Mouse (Mus musculus) small intestine, adult 2 months (tissue): ENCODE data around the gene Lrrn4cl. TPM values are rescaled to one million over a fixed set of nuclear protein-coding genes. Genes with fewer than 3 reads are reported as not detected.
"Not testable (repeated sequence)": the region's sequence is repeated elsewhere in the genome, so short reads cannot be mapped to it uniquely, and the experiment has no call there.

Experiments
- H3K27ac ChIP-seq: fragments of 200-500 bp; 2 replicates; pipeline ENCODE4 v1.5.1; 2012; ENCODE audit warnings: low read depth, low read length, control low read depth, inconsistent platforms; ENCODE audit not compliant: insufficient read depth
- H3K27me3 ChIP-seq: fragments of 200-500 bp; 2 replicates; pipeline ENCODE4 v1.6.1; 2012; ENCODE audit warnings: mild to moderate bottlenecking, moderate library complexity, low read length, inconsistent platforms; ENCODE audit not compliant: control insufficient read depth, insufficient read depth
- H3K36me3 ChIP-seq: fragments of 200-500 bp; 2 replicates; pipeline ENCODE4 v1.6.1; 2012; ENCODE audit warnings: mild to moderate bottlenecking, low read length, control low read depth, inconsistent platforms; ENCODE audit not compliant: control insufficient read depth, insufficient read depth
- H3K4me1 ChIP-seq: fragments of 200-500 bp; 2 replicates; pipeline ENCODE4 v1.6.1; 2012; ENCODE audit warnings: low read length, inconsistent platforms, mixed read lengths; ENCODE audit not compliant: control insufficient read depth, insufficient read depth, insufficient read length
- H3K4me3 ChIP-seq: fragments of 200-500 bp; 2 replicates; pipeline ENCODE4 v1.5.1; 2012; ENCODE audit warnings: low read depth, mild to moderate bottlenecking, control low read depth, inconsistent platforms, low read length, moderate library complexity
- CTCF ChIP-seq: fragments of 200-500 bp; IDR thresholded peaks from 2 replicates; pipeline ENCODE4 v1.5.1; 2012; ENCODE audit warnings: low read depth, mild to moderate bottlenecking, control low read depth, inconsistent platforms, low read length, moderate library complexity, mixed read lengths; ENCODE audit not compliant: insufficient replicate concordance, insufficient read length; ENCODE audit errors: extremely low read depth
- POLR2A ChIP-seq: fragments of 200-500 bp; IDR thresholded peaks from 2 replicates; pipeline ENCODE4 v1.6.1; 2012; ENCODE audit warnings: low read depth, mild to moderate bottlenecking, control low read depth, inconsistent platforms, low read length, moderate library complexity
- WGBS: fragments of 180-500 bp; shearing (Covaris S2); methylation state at CpG from one replicate; pipeline ENCODE4 v1.1.7; 2018; 5-methylcytosine and 5-hydroxymethylcytosine counted together
- polyA plus RNA-seq: library from polyadenylated mRNA; depleted of rRNA; stranded (reverse); fragments of >200 nt; gene quantifications from 2 replicates; pipeline ENCODE4 v1.2.3, GENCODE M21; 2012

Lrrn4cl gene
- polyA plus RNA-seq, 1 experiment = 0.11 TPM

DNA sequence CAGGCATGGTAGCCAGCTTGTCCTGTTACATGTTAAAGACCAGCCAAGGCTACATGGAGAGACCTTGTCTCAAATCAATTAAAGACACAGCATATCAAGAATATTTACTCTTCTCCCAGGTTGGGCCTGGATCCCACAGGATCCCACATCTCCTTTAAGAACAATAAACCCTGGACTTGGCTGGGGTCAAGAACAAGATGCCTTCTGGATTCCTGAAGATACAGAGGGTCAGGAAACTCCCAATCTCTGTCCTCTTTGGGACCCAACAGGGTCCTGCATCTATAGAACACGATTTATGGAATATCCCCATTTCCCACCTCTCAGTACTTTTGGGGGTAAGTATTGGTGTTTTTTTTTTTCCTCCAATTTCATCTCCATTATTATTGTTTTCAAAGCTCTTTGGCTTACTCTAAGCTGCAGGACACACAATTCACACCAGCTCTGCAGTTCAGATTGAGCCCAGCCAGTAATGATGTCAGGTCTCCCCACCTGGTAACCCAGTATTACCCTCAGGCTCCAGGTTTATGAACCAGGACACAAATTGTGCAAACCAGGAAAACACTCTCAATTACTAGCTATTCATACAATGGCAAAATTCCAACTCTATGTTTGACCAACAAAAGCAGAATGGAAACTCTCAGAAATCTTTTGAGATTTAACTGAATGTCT lies 36.5 kb downstream of the Lrrn4cl start:
- TF ChIP-seq CTCF (no peak), POLR2A (no peak)
- no peaks in the 10 kb centered on the region for H3K27me3 ChIP-seq
- peaks cover 5% of the 10 kb centered on the region; the same call in 1 of the 2 replicates for H3K36me3 ChIP-seq
- H3K4me1 ChIP-seq = no peaks in the 10 kb centered on the region; the same call in 1 of the 2 replicates
- H3K27ac ChIP-seq = no peak overlapping the region
- 59% methylated on average over 1 of the region's 1 CpGs for WGBS
- H3K4me3 ChIP-seq = no peak overlapping the region

DNA sequence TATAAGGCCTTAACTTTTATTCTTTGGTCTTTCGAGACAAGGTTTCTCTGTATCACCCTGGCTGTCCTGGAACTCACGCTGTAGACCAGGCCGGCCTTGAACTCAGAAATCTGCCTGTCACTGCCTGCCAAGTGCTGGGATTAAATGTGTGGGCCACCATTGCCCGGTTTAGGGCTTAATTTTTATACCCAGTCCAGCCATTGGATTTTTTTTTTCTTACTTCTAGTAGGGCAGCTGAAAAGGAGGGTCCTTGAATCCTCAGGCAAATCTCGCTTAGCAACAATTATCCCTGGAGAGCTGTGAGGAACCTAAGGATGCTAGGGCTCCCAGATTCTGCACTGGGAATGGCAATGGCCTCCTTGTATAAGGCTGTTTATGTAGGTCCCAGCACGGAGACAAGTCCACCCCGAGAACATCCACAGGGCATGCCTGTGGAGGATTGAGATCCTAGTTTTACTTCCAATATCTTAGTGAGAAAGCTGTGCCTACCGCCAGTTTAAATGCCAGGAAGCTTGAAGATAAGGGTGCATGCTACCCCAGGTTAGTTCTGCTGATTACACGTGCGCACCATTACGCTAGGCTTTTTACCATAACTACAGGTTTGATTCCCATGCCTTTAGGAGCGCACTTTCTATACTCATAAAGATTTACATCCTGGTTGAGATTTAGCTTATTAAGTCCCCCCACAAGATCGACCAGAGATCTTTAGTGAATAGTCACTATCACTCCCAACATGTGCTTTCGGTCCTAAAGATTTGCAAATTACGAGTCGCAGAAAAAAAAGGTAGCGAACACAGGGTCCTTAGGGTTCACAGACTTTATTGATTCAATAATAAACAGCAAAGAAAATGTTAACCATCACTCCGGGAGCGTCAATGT lies 37.3 kb downstream of the Lrrn4cl start:
- TF ChIP-seq CTCF = no peak
- no peak for TF ChIP-seq POLR2A
- 12% methylated on average over 19 of the region's 19 CpGs for WGBS

DNA sequence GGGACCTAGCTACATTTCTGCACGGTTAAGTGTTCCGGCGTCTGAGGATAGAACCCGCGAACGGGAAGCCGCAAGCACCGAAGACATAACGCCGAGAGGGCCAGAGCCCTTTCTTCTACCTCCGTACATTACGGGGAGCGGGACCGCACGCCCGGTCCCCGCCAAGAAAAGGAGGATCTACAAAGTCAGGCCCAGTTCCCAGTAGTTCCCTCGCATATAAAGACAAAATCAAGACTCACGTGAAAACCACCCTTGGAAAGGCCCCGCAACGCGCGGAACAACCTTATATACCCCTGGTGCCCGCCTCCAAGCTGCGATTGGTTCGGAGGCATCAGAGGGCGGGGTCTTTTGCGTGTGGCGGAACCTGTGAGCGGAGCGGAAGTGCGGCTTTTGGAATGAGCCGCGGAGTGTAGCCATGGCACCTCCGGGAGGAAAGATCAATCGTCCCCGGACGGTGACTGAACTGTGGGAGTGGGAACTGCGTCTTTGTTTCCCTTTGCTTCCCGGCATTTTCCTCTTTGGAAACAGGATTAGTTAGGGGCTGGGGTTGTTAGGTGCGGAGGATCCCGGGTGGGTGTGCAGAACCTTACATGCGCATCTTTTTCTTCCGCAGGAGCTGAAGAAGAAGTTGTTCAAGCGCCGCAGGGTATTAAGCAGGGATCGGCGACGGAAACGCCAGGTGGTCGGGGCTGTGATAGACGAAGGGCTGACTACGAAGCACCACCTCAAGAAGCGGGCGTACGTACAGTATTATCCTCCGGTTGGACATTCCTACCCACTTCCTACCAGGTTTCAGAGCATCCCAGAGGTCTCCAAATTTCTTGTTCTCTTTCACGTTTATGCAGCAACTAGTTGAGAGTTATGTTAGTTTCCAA lies 38.2 kb downstream of the Lrrn4cl start, which contains the start of the genes 1810009A15Rik and Gm49416:
TSS of gene 1810009A15Rik (plus strand) at position 343 of the 875 bp plus-strand sequence.
TSS of gene Gm49416 (plus strand) at position 416 of the 875 bp plus-strand sequence.
- Histone ChIP-seq H3K4me3 (peak within 1 kb of the TSS; percentile 86), H3K27me3 (no peaks in the 10 kb centered on the region), H3K27ac (peak within 1 kb of the TSS; percentile 75), H3K36me3 (peaks cover 5% of the 10 kb centered on the region; the same call in 1 of the 2 replicates), H3K4me1 (no peaks in the 10 kb centered on the region; the same call in 1 of the 2 replicates)
- no peak for TF ChIP-seq CTCF
- TF ChIP-seq POLR2A = peak; percentile 92
- under 1% methylated on average over 58 of the region's 58 CpGs for WGBS

More for the DNA sequence above, 37.3 kb downstream of the Lrrn4cl start:
- Histone ChIP-seq H3K27ac (peak overlapping the region; percentile 35), H3K4me1 (no peaks in the 10 kb centered on the region; the same call in 1 of the 2 replicates), H3K27me3 (no peaks in the 10 kb centered on the region), H3K36me3 (peaks cover 5% of the 10 kb centered on the region; the same call in 1 of the 2 replicates), H3K4me3 (peak overlapping the region; percentile 86)

DNA sequence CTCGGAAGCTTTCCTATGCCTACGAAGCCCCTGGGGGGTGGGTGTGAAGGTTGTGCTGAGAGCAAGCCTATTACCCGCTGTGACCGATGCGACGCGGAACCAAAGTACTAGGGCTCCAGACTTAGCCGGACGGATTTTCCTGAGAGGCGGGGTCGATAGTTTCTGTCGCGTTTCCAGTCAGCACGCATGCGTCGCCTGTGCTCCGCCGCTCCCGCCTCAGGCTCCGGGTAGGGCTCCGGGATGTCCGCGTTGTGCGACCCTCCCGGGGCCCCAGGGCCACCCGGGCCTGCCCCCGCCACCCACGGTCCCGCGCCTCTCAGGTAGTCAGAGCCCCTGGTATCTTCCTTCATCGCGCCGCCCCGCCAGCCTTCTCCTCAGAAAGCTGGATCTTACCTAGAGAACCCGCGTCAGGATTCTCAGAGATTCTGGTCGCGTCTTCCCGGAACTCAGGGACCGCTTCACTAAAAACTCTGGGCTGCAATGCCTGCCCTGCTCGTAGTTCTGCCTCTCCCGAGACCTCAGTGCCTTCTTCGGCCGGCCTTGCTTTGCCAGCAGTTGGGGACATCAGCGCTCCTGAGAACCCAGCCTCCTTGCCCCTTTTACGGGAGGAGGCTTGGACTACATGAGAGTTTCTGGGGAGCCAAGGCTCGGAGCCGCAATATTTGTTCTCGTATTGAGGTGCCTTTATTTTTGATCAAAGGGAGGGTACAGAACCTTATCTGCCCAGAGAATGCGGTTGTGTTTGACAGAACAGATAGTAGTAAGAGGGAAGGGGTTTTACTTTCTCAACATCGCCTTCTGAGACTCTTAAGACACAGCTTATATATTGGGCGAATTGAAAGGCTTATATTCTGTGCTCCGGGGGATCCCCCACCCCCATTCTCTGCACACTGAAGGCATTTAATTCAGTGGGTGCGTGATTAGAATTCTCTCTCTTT lies 42.5 kb downstream of the Lrrn4cl start, which contains the start of gene Ints5:
TSS of gene Ints5 (plus strand) at position 177 of the 938 bp plus-strand sequence.
- Histone ChIP-seq H3K36me3 (peaks cover 13% of the 10 kb centered on the region; the same call in 1 of the 2 replicates), H3K4me1 (peaks cover 8% of the 10 kb centered on the region), H3K27me3 (no peaks in the 10 kb centered on the region), H3K27ac (peak within 1 kb of the TSS; percentile 46), H3K4me3 (peak within 1 kb of the TSS; percentile 99)
- WGBS = 1% methylated on average over 54 of the region's 54 CpGs
- TF ChIP-seq CTCF = no peak
- peak; percentile 64 for TF ChIP-seq POLR2A

DNA sequence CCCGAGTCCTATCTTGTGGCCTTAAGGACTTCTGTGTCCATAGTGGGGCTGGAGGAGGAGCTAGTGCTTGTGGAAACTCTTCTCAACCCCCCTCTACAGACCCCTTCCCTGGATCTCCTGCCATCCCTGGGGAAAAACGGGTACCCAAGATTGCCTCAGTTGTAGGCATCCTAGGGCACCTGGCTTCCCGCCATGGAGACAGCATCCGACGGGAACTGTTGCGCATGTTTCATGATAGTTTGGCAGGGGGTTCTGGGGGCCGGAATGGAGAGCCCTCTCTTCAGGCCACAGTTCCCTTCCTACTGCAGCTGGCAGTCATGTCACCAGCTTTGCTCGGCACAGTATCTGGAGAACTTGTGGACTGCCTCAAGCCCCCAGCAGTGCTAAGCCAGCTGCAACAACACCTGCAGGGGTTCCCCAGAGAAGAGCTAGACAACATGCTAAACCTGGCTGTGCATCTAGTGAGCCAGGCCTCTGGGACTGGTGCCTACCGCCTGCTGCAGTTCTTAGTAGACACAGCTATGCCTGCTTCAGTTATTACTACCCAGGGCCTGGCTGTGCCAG lies 44.9 kb downstream of the Lrrn4cl start:
- H3K4me3 ChIP-seq = no peak overlapping the region
- no peak for TF ChIP-seq POLR2A
- TF ChIP-seq CTCF = no peak
- 89% methylated on average over 9 of the region's 9 CpGs for WGBS
- H3K27ac ChIP-seq = no peak overlapping the region
- peaks cover 11% of the 10 kb centered on the region; the same call in 1 of the 2 replicates for H3K36me3 ChIP-seq
- H3K27me3 ChIP-seq = no peaks in the 10 kb centered on the region
- peaks cover 8% of the 10 kb centered on the region for H3K4me1 ChIP-seq

DNA sequence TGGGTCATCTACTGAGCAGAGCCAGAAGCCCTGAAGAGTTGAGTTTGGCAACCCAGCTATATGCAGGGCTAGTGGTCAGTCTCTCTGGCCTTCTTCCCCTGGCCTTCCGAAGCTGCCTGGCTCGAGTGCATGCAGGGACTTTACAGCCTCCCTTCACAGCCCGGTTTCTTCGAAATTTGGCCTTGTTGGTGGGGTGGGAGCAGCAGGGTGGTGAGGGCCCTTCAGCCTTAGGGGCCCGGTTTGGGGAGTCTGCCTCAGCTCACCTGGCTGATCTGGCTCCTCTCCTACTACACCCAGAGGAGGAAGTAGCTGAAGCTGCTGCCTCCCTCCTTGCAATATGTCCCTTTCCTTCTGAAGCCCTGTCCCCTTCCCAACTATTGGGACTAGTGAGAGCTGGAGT lies 45.7 kb downstream of the Lrrn4cl start:
- H3K27ac ChIP-seq = not testable (repeated sequence)
- 57% methylated on average over 5 of the region's 5 CpGs for WGBS

DNA sequence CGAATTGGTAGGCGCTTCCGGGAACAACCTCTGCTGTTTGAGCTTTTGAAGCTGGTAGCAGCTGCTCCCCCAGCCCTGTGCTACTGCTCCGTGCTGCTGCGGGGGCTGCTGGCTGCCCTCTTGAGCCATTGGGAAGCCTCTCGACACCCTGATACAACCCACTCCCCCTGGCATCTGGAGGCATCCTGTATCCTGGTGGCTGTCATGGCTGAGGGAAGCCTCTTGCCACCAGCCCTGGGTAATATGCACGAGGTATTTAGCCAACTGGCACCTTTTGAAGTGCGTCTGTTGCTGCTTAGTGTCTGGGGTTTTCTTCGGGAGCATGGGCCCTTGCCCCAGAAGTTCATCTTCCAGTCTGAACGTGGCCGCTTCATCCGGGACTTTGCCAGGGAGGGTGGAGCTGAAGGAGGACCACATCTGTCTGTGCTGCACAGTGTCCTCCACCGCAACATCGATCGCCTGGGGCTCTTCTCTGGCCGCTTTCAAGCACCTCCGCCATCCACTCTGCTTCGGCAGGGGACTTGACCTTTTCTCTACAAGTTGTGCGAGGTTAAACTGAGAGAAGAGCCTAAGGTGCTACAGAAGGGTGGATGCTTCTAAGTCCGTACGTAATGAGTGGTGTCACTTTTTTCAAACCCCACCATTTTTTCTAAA lies 46.8 kb downstream of the Lrrn4cl start:
- not testable (repeated sequence) for H3K4me1 ChIP-seq, H3K27me3 ChIP-seq
- Histone ChIP-seq H3K27ac (peak overlapping the region; percentile 84), H3K4me3 (peak overlapping the region; percentile 71), H3K36me3 (peaks cover 13% of the 10 kb centered on the region)
- WGBS = 15% methylated on average over 21 of the region's 21 CpGs

More for the DNA sequence above, 45.7 kb downstream of the Lrrn4cl start:
- not testable (repeated sequence) for H3K36me3 ChIP-seq, H3K27me3 ChIP-seq, H3K4me3 ChIP-seq, H3K4me1 ChIP-seq
